Mouse (Mus musculus): Measurements from ENCODE around the gene Gm47996.
"Not testable (repeated sequence)": the region's sequence is repeated elsewhere in the genome, so short reads cannot be mapped to it uniquely, and the experiment has no call there.

DNA sequence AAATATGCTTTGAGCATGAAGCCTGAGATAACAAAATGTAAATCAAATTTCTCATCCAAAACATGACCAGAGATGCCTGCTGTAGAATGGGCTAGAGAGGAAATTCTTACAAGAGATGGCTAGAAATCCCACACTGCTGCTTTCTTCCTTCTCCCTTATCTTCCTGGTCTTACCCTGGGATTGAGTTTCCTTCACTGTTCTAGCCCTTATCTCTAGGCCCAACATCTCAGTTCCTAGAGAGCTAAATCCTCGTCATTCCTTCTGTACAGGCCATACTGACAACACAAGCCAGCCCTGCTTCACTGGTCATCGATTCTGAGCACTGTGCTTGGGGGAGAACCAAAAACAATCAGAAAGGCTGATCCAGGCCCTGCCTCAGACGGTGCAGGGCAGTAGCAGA, 13.2 kb upstream of the Gm47996 start:
- TF ChIP-seq POLR2A (IDR thresholded peaks at IDR 0.05; ENCODE audit: low read depth, low read length); CTCF (IDR thresholded peaks at IDR 0.05; ENCODE audit: extremely low read depth, insufficient read length, insufficient replicate concordance, low read depth, low read length): not testable (repeated sequence)
